Mouse (Mus musculus): Measurements from ENCODE around the gene Gp5.

The Gp5 gene

DNA sequence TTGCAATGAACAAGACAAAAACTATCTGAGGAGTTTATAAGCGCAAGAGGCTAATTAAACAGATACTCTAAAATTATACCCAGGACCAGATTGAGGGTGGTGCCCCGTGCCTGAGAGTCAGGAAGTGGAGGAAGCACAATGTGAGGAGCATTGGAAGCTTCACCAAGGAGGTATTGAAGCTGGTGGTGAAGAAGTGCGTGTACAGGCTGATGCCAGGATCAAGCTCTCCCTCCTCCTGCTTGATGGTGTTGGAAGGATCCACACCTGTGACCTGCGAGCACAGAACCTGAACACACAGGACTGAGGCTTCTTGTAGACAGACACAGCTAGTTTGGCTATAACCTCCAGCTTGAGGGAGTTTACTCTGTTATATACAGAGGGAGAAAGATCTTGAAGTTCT, 4.5 kb downstream of the Gp5 start:
- 0 out of 2 replicates have a peak, but pooled peaks cover under 1% of the 10 kb centered on the region for H3K36me3 ChIP-seq (ENCODE audit: insufficient read depth, low read length)
- peaks cover 81% of the 10 kb centered on the region for H3K27me3 ChIP-seq (ENCODE audit: insufficient read depth, low read length)
- TF ChIP-seq POU5F1 (IDR thresholded peaks at IDR 0.05; ENCODE audit: borderline replicate concordance, low read length) = no peak
- no peak for TF ChIP-seq NANOG (IDR thresholded peaks at IDR 0.05; ENCODE audit: borderline replicate concordance, low read length)
- no peak for TF ChIP-seq CTCF (conservative IDR thresholded peaks at IDR 0.05; ENCODE audit: low read length)
- peaks cover 23% of the 10 kb centered on the region for H3K4me1 ChIP-seq (replicated peaks; ENCODE audit: low read depth, low read length)
- no peak overlapping the region for H3K4me3 ChIP-seq (replicated peaks; ENCODE audit: low read length)
- no peaks in the 10 kb centered on the region for H3K9me3 ChIP-seq (ENCODE audit: low read length)

DNA sequence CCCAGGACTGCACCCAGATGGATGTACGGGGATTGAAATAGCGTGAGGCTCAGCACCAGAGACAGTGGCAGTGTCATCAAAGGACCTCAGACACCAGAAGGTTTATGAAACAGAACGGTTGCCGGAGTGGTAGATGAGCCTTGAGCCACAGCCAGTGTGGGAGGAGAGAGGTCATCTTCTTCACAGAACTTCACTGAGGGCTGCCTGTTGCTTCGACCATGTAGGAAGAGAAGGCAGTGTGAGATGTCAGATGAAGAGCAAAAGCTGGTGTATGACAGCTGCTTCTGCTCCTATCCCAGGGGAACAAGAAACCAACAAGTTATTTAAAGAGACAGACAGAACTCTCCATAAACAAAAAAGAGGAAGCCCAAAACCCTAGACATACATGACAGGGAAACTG, 6.3 kb downstream of the Gp5 start:
- Histone ChIP-seq H3K4me1 (replicated peaks; ENCODE audit: low read depth, low read length) (peaks cover 12% of the 10 kb centered on the region), H3K4me3 (replicated peaks; ENCODE audit: low read length) (no peak overlapping the region), H3K9me3 (ENCODE audit: low read length) (no peaks in the 10 kb centered on the region), H3K36me3 (ENCODE audit: insufficient read depth, low read length) (no peaks in the 10 kb centered on the region), H3K27me3 (ENCODE audit: insufficient read depth, low read length) (peaks cover 74% of the 10 kb centered on the region)
- no peak for TF ChIP-seq CTCF (conservative IDR thresholded peaks at IDR 0.05; ENCODE audit: low read length)
- TF ChIP-seq POU5F1 (IDR thresholded peaks at IDR 0.05; ENCODE audit: borderline replicate concordance, low read length) = no peak
- TF ChIP-seq NANOG (IDR thresholded peaks at IDR 0.05; ENCODE audit: borderline replicate concordance, low read length) = no peak

DNA sequence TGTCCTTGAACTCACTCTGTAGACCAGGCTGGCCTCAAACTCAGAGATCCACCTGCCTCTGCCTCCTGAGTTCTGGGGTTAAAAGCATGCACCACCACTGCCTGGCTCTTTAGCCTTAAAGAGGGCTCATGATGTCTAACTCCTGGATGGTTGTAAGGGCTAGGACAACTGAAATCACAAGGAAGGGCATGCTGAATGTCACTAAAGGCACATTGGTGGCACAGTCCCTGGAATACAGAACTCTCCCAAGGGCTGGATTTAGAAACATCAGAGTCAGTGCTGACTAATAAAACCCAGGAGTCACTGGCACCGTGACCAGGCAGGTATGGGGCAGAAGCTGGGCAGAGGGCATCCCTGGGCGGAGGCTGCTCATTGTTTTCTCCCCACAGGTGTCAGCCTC, 7.2 kb downstream of the Gp5 start:
- Histone ChIP-seq H3K36me3 (ENCODE audit: insufficient read depth, low read length) (no peaks in the 10 kb centered on the region), H3K27me3 (ENCODE audit: insufficient read depth, low read length) (peaks cover 65% of the 10 kb centered on the region), H3K4me3 (replicated peaks; ENCODE audit: low read length) (no peak overlapping the region), H3K4me1 (replicated peaks; ENCODE audit: low read depth, low read length) (peaks cover 8% of the 10 kb centered on the region; the same call in 1 of the 2 replicates), H3K9me3 (ENCODE audit: low read length) (no peaks in the 10 kb centered on the region)
- TF ChIP-seq POU5F1 (IDR thresholded peaks at IDR 0.05; ENCODE audit: borderline replicate concordance, low read length) = no peak
- no peak for TF ChIP-seq NANOG (IDR thresholded peaks at IDR 0.05; ENCODE audit: borderline replicate concordance, low read length)
- no peak for TF ChIP-seq CTCF (conservative IDR thresholded peaks at IDR 0.05; ENCODE audit: low read length)

DNA sequence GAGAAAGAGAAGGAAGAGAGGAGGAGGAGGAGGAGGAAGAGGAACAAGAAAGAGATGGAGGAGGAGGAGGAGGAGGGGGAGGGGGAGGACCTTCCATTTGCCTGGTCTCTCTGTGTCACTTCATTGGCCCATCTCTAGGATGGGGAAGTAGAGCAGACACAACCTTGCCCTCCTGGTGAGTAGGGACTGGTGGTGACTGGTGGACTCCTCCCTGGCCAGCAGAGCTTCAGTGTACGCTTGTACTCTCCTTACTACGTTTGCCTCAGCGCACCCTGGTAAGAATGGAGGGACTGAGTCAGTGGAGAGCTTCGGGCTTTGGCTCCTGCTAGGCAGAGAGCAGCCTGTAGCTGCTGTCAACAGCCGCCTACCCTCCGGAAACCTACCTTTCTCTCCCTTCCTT, 7.9 kb downstream of the Gp5 start:
- no peak overlapping the region for H3K4me3 ChIP-seq (replicated peaks; ENCODE audit: low read length)
- TF ChIP-seq CTCF (conservative IDR thresholded peaks at IDR 0.05; ENCODE audit: low read length) (no peak), NANOG (IDR thresholded peaks at IDR 0.05; ENCODE audit: borderline replicate concordance, low read length) (no peak), POU5F1 (IDR thresholded peaks at IDR 0.05; ENCODE audit: borderline replicate concordance, low read length) (no peak)
- H3K36me3 ChIP-seq (ENCODE audit: insufficient read depth, low read length) = no peaks in the 10 kb centered on the region
- H3K4me1 ChIP-seq (replicated peaks; ENCODE audit: low read depth, low read length) = 0 out of 2 replicates have a peak, but pooled peaks cover under 1% of the 10 kb centered on the region
- H3K9me3 ChIP-seq (ENCODE audit: low read length) = no peaks in the 10 kb centered on the region
- H3K27me3 ChIP-seq (ENCODE audit: insufficient read depth, low read length) = peaks cover 58% of the 10 kb centered on the region

DNA sequence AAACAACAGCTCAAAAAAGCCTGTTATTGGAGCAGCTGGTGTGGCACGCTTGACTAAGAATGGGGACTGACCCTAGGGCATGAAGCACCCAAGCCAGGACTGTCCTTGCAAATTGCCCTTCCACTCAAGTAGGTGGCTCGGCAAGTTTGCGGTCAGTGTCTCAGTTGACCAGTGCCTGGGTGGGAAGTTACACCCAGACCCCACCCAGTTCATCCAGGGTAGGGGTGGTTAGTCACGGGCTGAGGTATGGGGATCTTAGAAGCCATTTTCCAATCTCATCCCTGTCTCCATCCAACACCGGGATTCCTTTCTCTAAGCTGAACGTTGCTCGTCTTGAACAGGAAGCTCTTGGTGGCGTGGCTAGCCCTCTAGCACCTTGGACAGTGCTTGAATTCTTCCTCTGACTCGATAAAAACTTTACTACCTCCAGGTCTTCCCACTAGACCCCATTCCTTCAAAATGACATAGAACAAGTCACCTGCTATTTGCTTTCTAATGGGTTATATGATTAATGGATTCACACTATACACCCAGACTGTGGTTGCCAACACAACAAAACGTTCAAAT, 10.8 kb downstream of the Gp5 start:
- Histone ChIP-seq H3K27me3 (ENCODE audit: insufficient read depth, low read length) (peaks cover 42% of the 10 kb centered on the region), H3K36me3 (ENCODE audit: insufficient read depth, low read length) (no peaks in the 10 kb centered on the region), H3K4me3 (replicated peaks; ENCODE audit: low read length) (no peak overlapping the region), H3K9me3 (ENCODE audit: low read length) (no peaks in the 10 kb centered on the region), H3K4me1 (replicated peaks; ENCODE audit: low read depth, low read length) (peaks cover 6% of the 10 kb centered on the region; the same call in 1 of the 2 replicates)
- no peak for TF ChIP-seq POU5F1 (IDR thresholded peaks at IDR 0.05; ENCODE audit: borderline replicate concordance, low read length)
- TF ChIP-seq CTCF (conservative IDR thresholded peaks at IDR 0.05; ENCODE audit: low read length) = no peak
- TF ChIP-seq NANOG (IDR thresholded peaks at IDR 0.05; ENCODE audit: borderline replicate concordance, low read length) = no peak

DNA sequence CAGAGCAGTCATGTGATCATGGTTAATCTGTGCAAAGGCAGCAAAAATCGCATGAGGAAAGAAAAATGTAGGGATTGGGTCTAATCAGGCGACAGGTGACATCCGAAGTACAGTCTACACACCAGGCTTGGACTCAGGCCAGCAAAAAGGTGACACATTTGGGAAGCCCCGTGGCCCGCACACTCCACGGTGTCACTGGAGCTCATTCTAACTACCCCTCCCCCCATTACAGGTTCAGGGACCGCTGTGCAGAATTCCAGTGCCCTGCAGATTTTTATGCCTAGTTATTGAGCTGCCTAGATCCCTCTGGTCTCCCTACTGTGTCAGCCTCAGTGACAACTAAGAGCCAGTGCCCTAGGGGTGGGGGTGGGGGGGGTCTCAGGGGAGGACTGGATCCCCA, 13.1 kb downstream of the Gp5 start:
- TF ChIP-seq POU5F1 (IDR thresholded peaks at IDR 0.05; ENCODE audit: borderline replicate concordance, low read length) (no peak), NANOG (IDR thresholded peaks at IDR 0.05; ENCODE audit: borderline replicate concordance, low read length) (no peak), CTCF (conservative IDR thresholded peaks at IDR 0.05; ENCODE audit: low read length) (no peak)
- no peaks in the 10 kb centered on the region for H3K9me3 ChIP-seq (ENCODE audit: low read length)
- peaks cover 6% of the 10 kb centered on the region; the same call in 1 of the 2 replicates for H3K4me1 ChIP-seq (replicated peaks; ENCODE audit: low read depth, low read length)
- H3K36me3 ChIP-seq (ENCODE audit: insufficient read depth, low read length) = no peaks in the 10 kb centered on the region
- H3K4me3 ChIP-seq (replicated peaks; ENCODE audit: low read length) = no peak overlapping the region
- H3K27me3 ChIP-seq (ENCODE audit: insufficient read depth, low read length) = peaks cover 28% of the 10 kb centered on the region

DNA sequence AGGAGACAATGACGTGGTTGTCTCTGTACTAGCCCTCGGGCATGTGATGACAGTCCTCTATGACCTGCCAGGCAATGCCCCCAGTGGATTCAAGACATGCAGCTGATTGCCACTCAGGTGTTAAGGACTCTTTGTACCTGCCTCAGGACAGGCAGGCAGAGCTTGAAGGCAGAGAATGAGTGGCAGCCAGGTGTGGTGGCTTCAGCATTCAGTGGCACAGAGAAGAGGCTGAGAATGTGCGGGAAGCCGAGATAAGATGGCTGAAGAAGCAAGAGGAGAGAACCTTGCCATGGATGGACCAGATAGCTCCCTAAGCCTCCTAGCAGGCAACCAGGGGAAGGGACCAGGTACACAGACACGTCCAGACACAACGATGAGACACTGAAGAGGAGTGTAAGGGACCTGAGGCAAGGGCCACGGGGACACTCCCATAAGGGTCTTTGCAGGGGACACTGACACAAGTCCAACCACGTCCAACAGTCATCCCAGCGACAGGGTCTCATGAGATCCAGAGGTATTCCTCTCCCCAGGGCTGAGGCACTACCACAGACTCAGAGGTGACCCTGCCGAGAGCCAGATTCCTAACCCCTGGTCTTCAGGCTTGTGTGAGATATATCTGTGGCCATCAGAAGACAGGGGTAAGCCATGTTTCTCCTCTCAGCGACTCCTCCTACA, 13.8 kb downstream of the Gp5 start:
- Histone ChIP-seq H3K4me1 (replicated peaks; ENCODE audit: low read depth, low read length) (peaks cover 6% of the 10 kb centered on the region; the same call in 1 of the 2 replicates), H3K4me3 (replicated peaks; ENCODE audit: low read length) (no peak overlapping the region), H3K27me3 (ENCODE audit: insufficient read depth, low read length) (peaks cover 21% of the 10 kb centered on the region), H3K9me3 (ENCODE audit: low read length) (no peaks in the 10 kb centered on the region), H3K36me3 (ENCODE audit: insufficient read depth, low read length) (no peaks in the 10 kb centered on the region)
- TF ChIP-seq NANOG (IDR thresholded peaks at IDR 0.05; ENCODE audit: borderline replicate concordance, low read length) (no peak), POU5F1 (IDR thresholded peaks at IDR 0.05; ENCODE audit: borderline replicate concordance, low read length) (no peak), CTCF (conservative IDR thresholded peaks at IDR 0.05; ENCODE audit: low read length) (no peak)

DNA sequence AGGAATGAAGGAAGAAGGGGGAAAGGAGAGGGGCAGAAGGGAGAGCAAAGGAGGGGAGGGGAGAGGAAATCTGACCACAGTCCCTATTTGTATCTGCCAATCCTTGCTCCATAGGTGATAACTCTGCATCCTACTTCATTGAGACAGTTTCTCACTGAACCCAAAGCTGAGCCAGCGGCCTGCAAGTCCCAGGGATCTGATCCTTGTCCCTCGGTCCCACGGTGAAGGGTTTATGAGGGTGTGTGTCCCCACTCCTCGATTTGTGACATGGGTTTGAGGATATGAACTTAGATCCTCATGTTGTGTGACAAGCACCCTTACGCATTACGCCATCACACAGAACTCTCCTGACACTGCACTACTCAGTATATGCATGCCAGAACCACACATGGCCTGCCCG, 15.5 kb downstream of the Gp5 start:
- H3K36me3 ChIP-seq (ENCODE audit: insufficient read depth, low read length) = no peaks in the 10 kb centered on the region
- no peak for TF ChIP-seq POU5F1 (IDR thresholded peaks at IDR 0.05; ENCODE audit: borderline replicate concordance, low read length)
- TF ChIP-seq NANOG (IDR thresholded peaks at IDR 0.05; ENCODE audit: borderline replicate concordance, low read length) = no peak
- no peak for TF ChIP-seq CTCF (conservative IDR thresholded peaks at IDR 0.05; ENCODE audit: low read length)
- H3K9me3 ChIP-seq (ENCODE audit: low read length) = no peaks in the 10 kb centered on the region
- peaks cover 6% of the 10 kb centered on the region; the same call in 1 of the 2 replicates for H3K4me1 ChIP-seq (replicated peaks; ENCODE audit: low read depth, low read length)
- no peak overlapping the region for H3K4me3 ChIP-seq (replicated peaks; ENCODE audit: low read length)
- peaks cover 11% of the 10 kb centered on the region for H3K27me3 ChIP-seq (ENCODE audit: insufficient read depth, low read length)

All from E14TG2a.4 (cell line).